Mouse (Mus musculus) lung, postnatal 0 days (tissue): ENCODE results near the gene Acoxl.

Experiments
- CTCF ChIP-seq: IDR thresholded peaks from 2 replicates; pipeline ENCODE4 v1.5.1; 2016; ENCODE audit warnings: antibody characterized with exemption, mild to moderate bottlenecking
- EP300 ChIP-seq: IDR thresholded peaks from 2 replicates; pipeline ENCODE4 v1.6.1; 2016; ENCODE audit warnings: antibody characterized with exemption, mild to moderate bottlenecking, control low read depth

- TF ChIP-seq CTCF (no peak), EP300 (no peak)
These were observed 749 bp downstream of the Acoxl start for GRCm38 (mm10) chr2:127839425-127839824.
